Mouse (Mus musculus): ENCODE data around the gene Rpusd4. TPM values are rescaled to one million over a fixed set of nuclear protein-coding genes. Genes with fewer than 3 reads are reported as not detected.

The Rpusd4 gene
- total and polyA plus RNA-seq, 3 experiments, result 6.5 to 18.3 (median 15.0) TPM

Other genes starting within 250 kb of the Rpusd4 start
- gene St3gal4, start 148.6 kb upstream of the Rpusd4 start, total RNA-seq (2021), result 10 to 100 TPM; 18.6 to 45.7 TPM
- 22.2 and 31.6 TPM in 2 replicates for gene St3gal4, start 148.6 kb upstream of the Rpusd4 start, polyA plus RNA-seq (2012; rRNA removed)
- gene Dcps, start 91.8 kb upstream of the Rpusd4 start, total RNA-seq (2021), result 10 to 100 TPM; 18.3 to 26.8 TPM
- 21.1 and 22.2 TPM in 2 replicates for gene Dcps, start 91.8 kb upstream of the Rpusd4 start, polyA plus RNA-seq (2012; rRNA removed)
- gene Srpr, start 67.7 kb upstream of the Rpusd4 start, total RNA-seq (2021), result 100 to 1,000 TPM; 157 to 167 TPM
- gene Srpr, start 67.7 kb upstream of the Rpusd4 start, polyA plus RNA-seq (2012; rRNA removed), result 40.6 and 47.4 TPM in 2 replicates
- 1 to 10 TPM; 6.8 to 7.3 TPM for gene Tirap, start 67.6 kb upstream of the Rpusd4 start, total RNA-seq (2021)
- gene Tirap, start 67.6 kb upstream of the Rpusd4 start, polyA plus RNA-seq (2012; rRNA removed), result 10.2 and 11.7 TPM in 2 replicates
- gene Foxred1, start 56.8 kb upstream of the Rpusd4 start, total RNA-seq (2021), result 10 to 100 TPM; 40.6 to 53.7 TPM
- 14.4 and 16.8 TPM in 2 replicates for gene Foxred1, start 56.8 kb upstream of the Rpusd4 start, polyA plus RNA-seq (2012; rRNA removed)
- gene Fam118b, start 60 bp upstream of the Rpusd4 start, total RNA-seq (2021), result 10 to 100 TPM in 1 of 2 experiments, 1 to 10 TPM in 1; 9.1 to 15.1 TPM
- gene Fam118b, start 60 bp upstream of the Rpusd4 start, polyA plus RNA-seq (2012; rRNA removed), result 3.8 and 4.0 TPM in 2 replicates
- gene Cdon, start 153.3 kb downstream of the Rpusd4 start, total RNA-seq (2021), result 10 to 100 TPM; 11.8 to 19.4 TPM
- gene Cdon, start 153.3 kb downstream of the Rpusd4 start, polyA plus RNA-seq (2012; rRNA removed), result 1.8 and 1.9 TPM in 2 replicates

All from adrenal gland, adult 2 months (tissue).